Mouse (Mus musculus) limb, embryonic 13.5 days (tissue): ENCODE results near the gene Wnk4. TPM values are rescaled to one million over a fixed set of nuclear protein-coding genes. Genes with fewer than 3 reads are reported as not detected.

ENCODE experiments used
- ATAC-seq: fragments of 200-750 bp; cut with Nextera tagmentation; 2 replicates; pipeline ENCODE4 v1.8.0; 2017; ENCODE audit warnings: low read depth, moderate number of reproducible peaks, moderate TSS enrichment; ENCODE audit not compliant: low FRiP score
- H3K27ac ChIP-seq: fragments of 300-500 bp; sonication (generic); 2 replicates; pipeline ENCODE4 v1.5.1; 2015; ENCODE audit warnings: inconsistent platforms, mild to moderate bottlenecking, moderate library complexity
- H3K27me3 ChIP-seq: fragments of 300-500 bp; sonication (generic); 2 replicates; pipeline ENCODE4 v1.6.1; 2015; ENCODE audit warnings: mild to moderate bottlenecking, inconsistent platforms
- H3K36me3 ChIP-seq: fragments of 300-500 bp; sonication (generic); 2 replicates; pipeline ENCODE4 v1.6.1; 2015; ENCODE audit warnings: inconsistent platforms, mild to moderate bottlenecking, moderate library complexity
- H3K4me1 ChIP-seq: fragments of 300-500 bp; sonication (generic); 2 replicates; pipeline ENCODE4 v1.6.1; 2015; ENCODE audit warnings: inconsistent platforms
- H3K4me2 ChIP-seq: fragments of 300-500 bp; sonication (generic); replicated peaks from 2 replicates; pipeline ENCODE4 v1.6.1; 2015; ENCODE audit warnings: inconsistent platforms, mild to moderate bottlenecking, moderate library complexity
- H3K4me3 ChIP-seq: fragments of 300-500 bp; sonication (generic); 2 replicates; pipeline ENCODE4 v1.5.1; 2015; ENCODE audit warnings: moderate library complexity, mild to moderate bottlenecking, inconsistent platforms
- H3K9ac ChIP-seq: fragments of 300-500 bp; sonication (generic); 2 replicates; pipeline ENCODE4 v1.6.1; 2015; ENCODE audit warnings: mild to moderate bottlenecking, inconsistent platforms
- H3K9me3 ChIP-seq: fragments of 300-500 bp; sonication (generic); 2 replicates; pipeline ENCODE4 v1.6.1; 2016; ENCODE audit warnings: inconsistent platforms
- WGBS: fragments of 180-500 bp; shearing (Covaris S2); methylation state at CpG from one replicate; pipeline ENCODE4 v1.1.7; 2015; 5-methylcytosine and 5-hydroxymethylcytosine counted together
- polyA plus RNA-seq: library from polyadenylated mRNA; unstranded; fragments of >200 nt; fragmentation: Nextera tagmentation; extraction: Ambion mirVana; gene quantifications from 2 replicates; pipeline ENCODE4 v1.2.1, GENCODE M21; 2015

The Wnk4 gene
- polyA plus RNA-seq, 1 experiment from 2014 or later = 10.2 TPM

DNA sequence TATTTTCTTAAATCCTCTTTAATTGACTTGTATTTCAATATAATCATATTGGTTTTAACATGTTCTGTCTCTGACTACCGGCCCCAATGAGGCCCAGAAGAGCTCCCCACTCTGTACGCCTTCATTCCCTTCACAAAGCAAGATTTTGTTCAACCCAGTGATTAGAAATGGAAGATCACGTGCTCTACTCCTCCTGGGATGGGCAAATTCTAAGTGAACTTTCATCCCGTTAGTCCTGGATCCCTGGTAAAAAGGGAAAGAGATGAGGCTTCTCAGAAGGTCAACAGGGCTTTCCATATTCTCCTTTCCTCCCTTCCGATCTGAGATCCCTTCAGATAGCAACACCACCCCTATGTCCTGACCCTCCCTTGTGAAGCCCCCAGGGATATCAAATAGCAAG lies 29.8 kb upstream of the Wnk4 start:
- whole genome bisulfite sequencing = 21% methylated on average over 5 of the region's 5 CpGs
- Histone ChIP-seq H3K4me1 (peaks cover 31% of the 10 kb centered on the region), H3K36me3 (no peaks in the 10 kb centered on the region), H3K4me2 (peak overlapping the region; percentile 48), H3K9me3 (no peaks in the 10 kb centered on the region), H3K27ac (peak overlapping the region; percentile 55), H3K9ac (no peak overlapping the region), H3K27me3 (no peaks in the 10 kb centered on the region), H3K4me3 (no peak overlapping the region)
- no peak for ATAC-seq

DNA sequence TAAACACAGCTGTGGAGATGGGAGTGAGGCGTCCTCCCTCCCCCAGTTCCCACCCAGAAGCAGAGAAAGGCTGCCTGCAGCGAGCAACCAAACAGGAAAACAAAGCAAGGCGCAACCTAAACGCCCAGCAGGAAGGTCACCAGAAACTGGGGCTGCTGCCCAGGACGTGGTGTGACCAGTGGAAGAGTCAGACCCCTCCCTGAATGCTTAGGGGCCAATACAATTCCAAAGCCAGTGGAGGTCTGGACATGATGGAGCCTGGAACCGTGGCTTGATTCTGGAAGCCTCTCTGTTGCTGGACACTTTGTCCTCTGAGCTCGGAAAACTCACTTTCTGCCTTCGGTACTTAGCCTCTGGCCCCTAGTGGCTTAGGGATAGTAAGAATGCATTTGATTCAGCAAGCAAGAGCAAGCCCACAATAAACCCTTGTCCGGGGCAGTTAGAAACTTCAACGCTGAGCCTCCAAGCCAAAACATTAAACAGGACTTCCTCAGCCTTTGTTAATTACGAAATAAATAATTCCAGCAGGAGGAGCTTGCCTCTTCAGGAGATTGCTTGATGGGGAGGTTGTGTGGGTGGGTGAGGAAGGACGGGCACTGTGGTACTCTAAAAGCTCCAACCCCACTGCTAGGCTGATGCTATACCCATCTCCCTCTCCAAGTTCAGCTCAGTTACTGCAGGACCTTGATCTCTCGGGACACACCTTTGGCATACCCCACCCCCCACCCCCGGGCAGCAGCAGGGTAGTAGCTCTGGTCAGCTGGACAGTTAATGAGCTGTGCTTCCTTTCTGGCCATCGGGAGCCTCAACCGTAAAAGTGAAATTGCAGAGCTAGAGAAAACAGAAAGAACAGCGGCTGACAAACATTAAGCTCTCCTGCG lies 29.1 kb upstream of the Wnk4 start:
- WGBS = 4% methylated on average over 18 of the region's 18 CpGs
- peak overlapping the region; percentile 36 for H3K9ac ChIP-seq
- ATAC-seq = 0 out of 2 replicates have a peak, but pooled peaks have one; percentile 29

DNA sequence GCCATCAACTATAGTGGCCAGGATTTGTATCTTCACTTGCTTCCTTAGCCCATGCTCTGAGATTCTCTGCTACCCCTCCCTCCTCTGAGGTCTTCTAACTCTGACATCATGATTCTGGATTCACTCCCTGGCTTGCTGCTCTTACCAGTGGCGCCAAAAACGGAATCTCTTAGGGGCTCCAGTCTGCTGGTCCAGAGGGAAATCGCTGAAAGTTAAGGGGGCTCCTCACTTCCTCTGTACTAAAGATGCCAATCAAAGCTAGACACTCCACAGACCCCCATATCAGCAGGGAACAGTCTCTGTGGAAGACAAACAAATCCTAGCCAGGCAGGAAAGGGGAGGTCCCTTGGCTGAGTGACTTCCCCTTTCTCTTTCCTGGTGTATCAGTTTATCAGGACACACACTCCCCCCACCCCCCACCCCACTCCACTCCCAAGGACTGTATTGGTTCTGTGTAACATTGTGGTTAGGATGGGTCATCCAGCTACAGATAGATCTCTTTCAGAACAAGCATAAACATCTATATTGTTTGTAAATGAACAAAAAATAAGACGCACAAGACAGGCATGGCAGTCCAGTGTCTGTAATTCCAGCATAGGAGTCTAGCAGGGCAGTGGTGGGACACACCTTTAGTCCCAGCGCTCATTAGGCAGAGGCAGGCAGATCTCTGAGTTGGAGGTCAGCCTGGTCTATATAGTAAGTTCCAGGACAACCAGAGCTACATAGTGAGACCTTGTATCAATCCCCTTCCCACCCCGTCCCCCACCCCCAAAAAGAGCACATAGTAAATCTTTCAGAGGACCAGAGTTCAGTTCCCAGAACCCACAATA lies 28.1 kb upstream of the Wnk4 start:
- H3K27ac ChIP-seq = peak overlapping the region; percentile 55
- no peak overlapping the region; the same call in 1 of the 2 replicates for H3K9ac ChIP-seq
- ATAC-seq = peak; percentile 48; the same call in 1 of the 2 replicates
- peaks cover 30% of the 10 kb centered on the region for H3K4me1 ChIP-seq
- H3K4me2 ChIP-seq = peak overlapping the region; percentile 48
- 0 out of 2 replicates have a peak overlapping the region, but pooled peaks have one; percentile 1 for H3K4me3 ChIP-seq
- H3K36me3 ChIP-seq = no peaks in the 10 kb centered on the region
- WGBS = 50% methylated on average over 6 of the region's 6 CpGs
- H3K27me3 ChIP-seq = no peaks in the 10 kb centered on the region
- no peaks in the 10 kb centered on the region for H3K9me3 ChIP-seq

More for the DNA sequence above, 29.1 kb upstream of the Wnk4 start:
- Histone ChIP-seq H3K4me1 (peaks cover 30% of the 10 kb centered on the region), H3K27me3 (no peaks in the 10 kb centered on the region), H3K27ac (peak overlapping the region; percentile 55), H3K36me3 (no peaks in the 10 kb centered on the region), H3K4me2 (peak overlapping the region; percentile 48), H3K4me3 (0 out of 2 replicates have a peak overlapping the region, but pooled peaks have one; percentile 1), H3K9me3 (no peaks in the 10 kb centered on the region)

- Histone ChIP-seq H3K4me3 (no peak overlapping the region), H3K36me3 (no peaks in the 10 kb centered on the region), H3K9ac (no peak overlapping the region), H3K27me3 (no peaks in the 10 kb centered on the region), H3K9me3 (no peaks in the 10 kb centered on the region), H3K4me2 (no peak overlapping the region), H3K27ac (no peak overlapping the region), H3K4me1 (peaks cover 30% of the 10 kb centered on the region)
- 94% methylated on average over 1 of the region's 1 CpGs for WGBS
- ATAC-seq = no peak
Measured at GRCm38 (mm10) chr11:101233240-101233639, 27.1 kb upstream of the Wnk4 start.

GRCm38 (mm10) chr11:101234124-101234523 lies 26.2 kb upstream of the Wnk4 start:
- H3K27me3 ChIP-seq = no peaks in the 10 kb centered on the region
- no peak for ATAC-seq
- no peaks in the 10 kb centered on the region for H3K36me3 ChIP-seq
- H3K4me2 ChIP-seq = no peak overlapping the region
- peaks cover 30% of the 10 kb centered on the region for H3K4me1 ChIP-seq
- no peak overlapping the region for H3K27ac ChIP-seq
- H3K9me3 ChIP-seq = no peaks in the 10 kb centered on the region
- no peak overlapping the region for H3K9ac ChIP-seq
- no peak overlapping the region for H3K4me3 ChIP-seq

DNA sequence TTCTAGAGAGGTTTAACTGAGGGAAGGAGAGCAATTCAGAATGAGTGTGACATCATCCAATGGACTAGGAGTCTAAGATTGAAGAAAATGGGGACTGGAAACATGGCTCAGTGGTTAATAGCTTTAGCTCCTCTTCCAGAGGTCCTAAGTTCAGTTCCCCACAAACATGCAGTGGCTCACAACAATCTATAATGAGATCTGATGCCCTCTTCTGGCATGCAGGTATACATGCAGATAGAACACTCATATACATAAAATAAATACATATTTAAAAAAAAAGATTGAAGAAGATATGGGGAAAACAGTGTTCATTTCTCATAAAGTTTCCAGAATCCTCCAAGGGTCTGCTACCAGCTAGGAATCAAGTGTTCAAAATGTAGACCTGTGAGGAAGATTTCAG lies 24.9 kb upstream of the Wnk4 start:
- ATAC-seq = no peak

DNA sequence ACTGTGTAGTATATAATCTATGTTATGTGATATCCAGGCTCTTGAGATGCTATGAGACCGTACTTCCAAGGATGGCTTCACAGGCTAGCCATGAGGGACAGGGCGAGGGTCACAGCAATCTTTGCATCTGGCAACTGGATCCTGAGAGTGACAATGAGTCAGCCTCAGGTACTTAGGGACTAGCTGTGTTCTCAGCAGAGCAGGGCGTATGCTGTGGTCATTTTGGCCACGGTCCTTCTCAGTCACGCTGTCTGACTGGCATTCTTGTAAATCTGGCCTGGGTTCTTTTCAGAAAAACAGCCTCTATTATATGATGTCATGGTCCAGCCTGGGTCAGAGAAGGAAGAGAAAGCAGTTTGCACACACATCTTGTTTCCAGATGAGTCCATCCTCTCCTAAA lies 23.6 kb upstream of the Wnk4 start:
- no peak for ATAC-seq
- 92% methylated on average over 5 of the region's 5 CpGs for WGBS
- Histone ChIP-seq H3K27me3 (no peaks in the 10 kb centered on the region), H3K4me3 (no peak overlapping the region), H3K9ac (no peak overlapping the region), H3K9me3 (no peaks in the 10 kb centered on the region), H3K4me1 (peaks cover 5% of the 10 kb centered on the region), H3K36me3 (no peaks in the 10 kb centered on the region), H3K4me2 (no peak overlapping the region), H3K27ac (no peak overlapping the region)

More for the DNA sequence above, 24.9 kb upstream of the Wnk4 start:
- Histone ChIP-seq H3K4me3 (no peak overlapping the region), H3K27ac (no peak overlapping the region), H3K9ac (no peak overlapping the region), H3K9me3 (no peaks in the 10 kb centered on the region), H3K27me3 (no peaks in the 10 kb centered on the region), H3K36me3 (no peaks in the 10 kb centered on the region), H3K4me2 (no peak overlapping the region), H3K4me1 (peaks cover 19% of the 10 kb centered on the region)

DNA sequence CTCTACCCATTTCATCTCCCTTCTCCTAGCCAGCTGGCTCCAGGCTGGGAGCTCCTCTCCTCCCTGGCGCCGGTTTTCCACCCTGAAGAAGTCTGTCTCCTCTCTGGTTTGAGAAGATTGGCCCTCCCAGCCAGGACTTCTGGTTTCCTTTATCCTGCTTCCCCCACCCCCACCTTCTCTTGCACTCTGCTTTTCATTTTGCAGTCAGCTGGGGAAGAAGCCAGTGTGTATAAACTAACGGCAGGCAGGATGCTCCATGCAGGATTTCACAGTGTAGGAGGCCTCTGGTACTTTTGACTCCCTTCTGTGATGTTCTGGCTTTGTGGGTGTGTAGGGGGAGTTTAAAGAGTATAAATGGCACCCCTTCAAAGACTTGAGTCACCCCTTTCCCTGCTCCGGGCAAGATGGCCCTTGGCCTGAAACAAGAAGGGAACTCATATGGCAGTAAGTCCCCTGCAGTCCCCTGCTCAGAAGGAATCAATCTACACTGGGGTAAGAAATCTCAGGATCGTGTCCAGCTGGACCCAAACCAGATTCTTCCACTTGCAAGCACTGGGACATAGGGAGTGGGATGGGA lies 22.2 kb upstream of the Wnk4 start:
- Histone ChIP-seq H3K27ac (peak overlapping the region; percentile 73), H3K9ac (peak overlapping the region; percentile 40; the same call in 1 of the 2 replicates), H3K27me3 (no peaks in the 10 kb centered on the region), H3K4me1 (no peaks in the 10 kb centered on the region; the same call in 1 of the 2 replicates), H3K9me3 (no peaks in the 10 kb centered on the region), H3K36me3 (no peaks in the 10 kb centered on the region), H3K4me3 (no peak overlapping the region), H3K4me2 (no peak overlapping the region)
- no peak for ATAC-seq
- 20% methylated on average over 5 of the region's 5 CpGs for WGBS

DNA sequence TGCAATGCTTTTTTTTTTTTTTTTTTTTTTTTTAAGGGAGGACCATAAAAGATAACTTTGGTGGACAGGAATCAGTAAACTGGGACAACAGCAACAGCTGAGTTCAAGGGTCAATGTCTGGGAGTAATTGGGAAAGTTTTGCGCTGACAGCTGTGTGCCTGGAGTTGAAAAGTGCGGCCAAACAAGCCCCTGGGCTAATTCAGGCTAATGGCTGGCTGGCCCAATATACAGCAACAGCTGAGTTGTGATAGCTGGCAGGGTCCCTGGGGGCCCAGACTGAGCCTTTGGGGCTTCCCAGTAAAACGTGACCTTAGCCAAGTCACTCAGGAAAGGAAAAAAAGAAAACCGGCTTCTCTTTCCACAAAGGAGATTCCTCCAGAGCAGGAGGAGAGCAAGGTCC lies 15.3 kb upstream of the Wnk4 start:
- no peak overlapping the region for H3K4me3 ChIP-seq
- 2% methylated on average over 4 of the region's 4 CpGs for WGBS
- no peak overlapping the region for H3K9ac ChIP-seq
- no peak overlapping the region for H3K27ac ChIP-seq
- H3K4me2 ChIP-seq = peak overlapping the region; percentile 98
- H3K9me3 ChIP-seq = no peaks in the 10 kb centered on the region
- peaks cover 14% of the 10 kb centered on the region for H3K27me3 ChIP-seq
- ATAC-seq = no peak
- peaks cover 32% of the 10 kb centered on the region for H3K4me1 ChIP-seq
- H3K36me3 ChIP-seq = no peaks in the 10 kb centered on the region

DNA sequence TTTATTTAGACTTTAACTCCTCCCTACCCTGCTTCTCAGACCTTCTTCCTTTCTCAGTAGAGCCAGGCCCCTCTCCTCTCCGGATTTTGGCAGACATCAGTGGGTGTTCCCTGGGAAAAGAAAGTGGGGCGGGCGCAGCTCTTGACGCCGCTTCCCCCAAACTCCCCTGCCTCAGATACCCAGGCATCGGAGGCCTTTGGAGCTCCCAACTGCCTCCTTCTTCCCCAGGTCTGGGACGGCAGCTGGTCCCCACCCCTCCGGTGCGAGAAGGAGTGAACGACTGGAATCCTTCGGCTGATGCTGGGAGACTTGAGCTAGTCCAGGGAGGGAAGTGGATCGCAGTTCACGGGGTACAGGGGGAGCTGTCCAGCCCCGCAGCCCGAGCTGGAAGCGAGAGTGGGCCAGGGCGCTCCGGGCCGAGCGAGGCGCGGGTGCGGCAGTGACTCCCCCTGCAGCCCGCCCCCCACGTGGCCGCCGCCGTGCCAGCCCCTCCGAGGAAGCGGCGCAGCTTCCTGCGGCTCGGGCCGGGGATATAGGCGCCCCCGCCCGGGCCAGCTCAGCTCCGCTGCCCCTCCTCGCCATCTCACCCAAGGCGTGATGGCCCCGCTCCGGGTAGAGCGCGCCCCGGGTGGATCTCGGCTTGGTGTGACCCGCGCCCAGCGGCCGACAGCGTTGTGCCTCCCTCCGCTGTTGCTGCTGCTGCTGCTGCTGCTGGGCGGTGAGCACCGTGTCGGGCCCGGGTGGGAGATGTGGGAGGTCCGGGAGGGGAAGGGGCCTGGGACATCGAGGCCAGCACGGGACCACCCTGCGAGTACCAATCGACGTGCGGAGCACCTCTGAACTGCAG lies 14.3 kb upstream of the Wnk4 start, which contains the start of gene Ramp2:
Gene Ramp2 (plus strand): TSS at position 174 of the 847 bp plus-strand sequence.
- peak within 1 kb of the TSS; percentile 64 for H3K4me3 ChIP-seq
- 1% methylated on average over 58 of the region's 63 CpGs for WGBS
- peaks cover 32% of the 10 kb centered on the region for H3K4me1 ChIP-seq
- peak within 1 kb of the TSS; percentile 98 for H3K4me2 ChIP-seq
- H3K9ac ChIP-seq = peak within 1 kb of the TSS; percentile 77
- H3K36me3 ChIP-seq = no peaks in the 10 kb centered on the region
- peaks cover 14% of the 10 kb centered on the region for H3K27me3 ChIP-seq
- peak; percentile 64 for ATAC-seq
- H3K9me3 ChIP-seq = no peaks in the 10 kb centered on the region
- H3K27ac ChIP-seq = peak within 1 kb of the TSS; percentile 55; the same call in 1 of the 2 replicates

DNA sequence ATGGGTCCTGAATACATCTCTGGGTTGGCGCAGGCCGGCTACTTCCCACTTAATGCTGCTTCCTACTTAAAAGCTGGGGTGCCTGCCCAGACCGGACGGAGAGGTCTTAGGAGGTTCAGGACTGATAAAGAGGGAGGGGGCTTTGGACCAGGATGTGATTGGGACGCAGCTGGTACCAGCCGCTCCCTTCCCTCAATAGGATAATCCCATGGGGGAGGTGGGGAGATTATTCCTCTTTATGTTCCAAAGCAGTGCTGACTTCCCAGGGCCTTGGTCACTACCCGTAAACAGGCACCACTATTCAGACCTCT lies 13.7 kb upstream of the Wnk4 start:
- H3K9me3 ChIP-seq = no peaks in the 10 kb centered on the region
- ATAC-seq = no peak; the same call in 1 of the 2 replicates
- H3K36me3 ChIP-seq = no peaks in the 10 kb centered on the region
- H3K9ac ChIP-seq = peak overlapping the region; percentile 77
- peak overlapping the region; percentile 55; the same call in 1 of the 2 replicates for H3K27ac ChIP-seq
- H3K4me1 ChIP-seq = peaks cover 32% of the 10 kb centered on the region
- peaks cover 14% of the 10 kb centered on the region for H3K27me3 ChIP-seq
- H3K4me3 ChIP-seq = peak overlapping the region; percentile 64
- WGBS = 6% methylated on average over 7 of the region's 7 CpGs
- H3K4me2 ChIP-seq = peak overlapping the region; percentile 98
